Mouse (Mus musculus) intestine, embryonic 15.5 days (tissue): ENCODE data around the gene Lrrc40. TPM values are rescaled to one million over a fixed set of nuclear protein-coding genes. Genes with fewer than 3 reads are reported as not detected.
"Not testable (repeated sequence)": the region's sequence is repeated elsewhere in the genome, so short reads cannot be mapped to it uniquely, and the experiment has no call there.

Experiments
- ATAC-seq: fragments of 200-750 bp; cut with Nextera tagmentation; 2 replicates; pipeline ENCODE4 v1.8.0; 2017; ENCODE audit warnings: moderate TSS enrichment, moderate library complexity
- H3K27ac ChIP-seq: fragments of 300-500 bp; sonication (generic); 2 replicates; pipeline ENCODE4 v1.5.1; 2015; ENCODE audit warnings: mild to moderate bottlenecking, inconsistent platforms
- H3K27me3 ChIP-seq: fragments of 300-500 bp; sonication (generic); replicated peaks from 2 replicates; pipeline ENCODE4 v1.6.1; 2015; ENCODE audit warnings: inconsistent platforms
- H3K36me3 ChIP-seq: fragments of 300-500 bp; sonication (generic); 2 replicates; pipeline ENCODE4 v1.6.1; 2015; ENCODE audit warnings: inconsistent platforms
- H3K4me1 ChIP-seq: fragments of 300-500 bp; sonication (generic); replicated peaks from 2 replicates; pipeline ENCODE4 v1.6.1; 2015; ENCODE audit warnings: inconsistent platforms
- H3K4me2 ChIP-seq: fragments of 300-500 bp; sonication (generic); replicated peaks from 2 replicates; pipeline ENCODE4 v1.6.1; 2015; ENCODE audit warnings: mild to moderate bottlenecking, inconsistent platforms
- H3K4me3 ChIP-seq: fragments of 300-500 bp; sonication (generic); replicated peaks from 2 replicates; pipeline ENCODE4 v1.5.1; 2015; ENCODE audit warnings: inconsistent platforms
- H3K9ac ChIP-seq: fragments of 300-500 bp; sonication (generic); 2 replicates; pipeline ENCODE4 v1.6.1; 2015; ENCODE audit warnings: inconsistent platforms
- H3K9me3 ChIP-seq: fragments of 300-500 bp; sonication (generic); 2 replicates; pipeline ENCODE4 v1.6.1; 2016; ENCODE audit warnings: inconsistent platforms
- WGBS: fragments of 180-500 bp; shearing (Covaris S2); methylation state at CpG from one replicate; pipeline ENCODE4 v1.1.7; 2015; 5-methylcytosine and 5-hydroxymethylcytosine counted together
- polyA plus RNA-seq: library from polyadenylated mRNA; unstranded; fragments of >200 nt; fragmentation: Nextera tagmentation; extraction: Ambion mirVana; gene quantifications from 2 replicates; pipeline ENCODE4 v1.2.1, GENCODE M21; 2015

Lrrc40 gene
- polyA plus RNA-seq, 1 experiment from 2014 or later = 56.3 TPM

DNA sequence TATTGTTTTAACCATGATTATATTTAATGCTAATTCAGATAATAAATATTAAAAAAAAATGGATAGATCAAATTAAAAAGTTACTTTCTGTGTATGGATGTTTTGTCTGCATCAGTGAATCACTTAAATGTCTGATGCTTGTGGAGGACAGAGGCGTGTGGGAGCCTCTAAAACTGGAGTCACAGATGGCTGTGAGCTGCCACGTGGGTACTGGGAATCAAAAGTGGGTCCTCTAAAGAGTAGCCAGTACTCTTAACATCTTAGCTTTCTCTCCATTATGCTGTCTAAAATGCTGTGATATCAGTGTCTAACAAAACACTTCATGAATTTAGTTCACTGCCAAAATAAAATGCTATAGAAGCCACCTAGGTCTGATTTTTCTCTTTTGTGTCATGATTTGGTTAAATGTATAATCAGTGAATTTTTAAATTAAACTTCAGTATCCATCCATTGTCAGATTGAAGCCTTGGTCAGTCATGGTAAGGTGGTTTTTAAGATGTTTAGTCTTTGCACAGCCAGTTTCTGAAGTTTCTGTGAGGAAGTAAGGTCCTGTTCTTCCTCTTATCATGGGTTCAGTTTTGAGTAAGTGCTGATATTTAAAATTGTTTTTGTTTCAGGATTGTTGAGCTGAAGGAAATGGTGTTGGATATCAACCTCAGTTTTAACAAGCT is 24.3 kb downstream of the Lrrc40 start:
- no peaks in the 10 kb centered on the region for H3K4me1 ChIP-seq
- H3K9ac ChIP-seq = no peak overlapping the region
- H3K27me3 ChIP-seq = no peaks in the 10 kb centered on the region
- H3K4me3 ChIP-seq = no peak overlapping the region
- WGBS = 82% methylated on average over 2 of the region's 2 CpGs
- no peaks in the 10 kb centered on the region for H3K9me3 ChIP-seq
- H3K27ac ChIP-seq = no peak overlapping the region
- peaks cover 6% of the 10 kb centered on the region; the same call in 1 of the 2 replicates for H3K36me3 ChIP-seq
- no peak for ATAC-seq
- no peak overlapping the region for H3K4me2 ChIP-seq

DNA sequence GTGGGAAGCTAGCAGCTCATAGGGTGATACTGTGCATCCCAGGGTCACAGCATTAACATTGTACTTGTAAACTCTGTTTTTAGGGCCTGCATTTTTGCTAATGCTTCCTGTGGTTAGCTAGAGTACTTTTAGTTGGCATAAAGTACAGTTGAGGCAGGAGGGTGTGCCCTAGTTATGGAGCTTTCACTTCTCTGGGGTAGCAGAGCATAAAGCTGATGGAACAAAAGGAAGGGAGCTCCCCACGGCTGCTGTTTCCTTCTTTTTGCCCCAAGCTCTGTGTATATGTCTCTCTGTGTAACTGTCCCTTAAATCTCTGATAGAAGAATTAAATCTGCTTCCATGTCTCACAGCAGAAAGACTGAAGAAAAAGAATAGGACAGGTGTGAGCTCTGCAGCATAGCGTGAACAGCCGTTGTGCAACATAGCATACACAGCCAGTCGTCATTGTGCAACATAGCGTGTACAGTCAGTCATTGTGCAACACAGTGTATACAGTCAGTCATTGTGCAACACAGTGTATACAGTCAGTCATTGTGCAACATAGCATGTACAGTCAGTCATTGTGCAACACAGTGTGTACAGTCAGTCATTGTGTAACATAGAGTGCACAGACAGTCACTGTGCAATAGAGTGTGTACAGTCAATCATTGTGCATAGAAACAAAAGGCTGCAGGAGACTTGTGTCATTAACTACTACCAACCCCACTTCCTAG is 25.5 kb downstream of the Lrrc40 start:
- ATAC-seq = no peak
- H3K36me3 ChIP-seq = no peaks in the 10 kb centered on the region
- H3K9ac ChIP-seq = no peak overlapping the region
- no peaks in the 10 kb centered on the region for H3K4me1 ChIP-seq
- no peaks in the 10 kb centered on the region for H3K9me3 ChIP-seq
- H3K4me3 ChIP-seq = no peak overlapping the region
- no peak overlapping the region for H3K4me2 ChIP-seq
- H3K27ac ChIP-seq = no peak overlapping the region
- H3K27me3 ChIP-seq = no peaks in the 10 kb centered on the region
- WGBS = 91% methylated on average over 5 of the region's 5 CpGs

GRCm38 (mm10) chr3:158065256-158065655 is 28.8 kb downstream of the Lrrc40 start:
- H3K27ac ChIP-seq = no peak overlapping the region
- no peak overlapping the region for H3K9ac ChIP-seq
- no peaks in the 10 kb centered on the region for H3K9me3 ChIP-seq
- no peak overlapping the region for H3K4me3 ChIP-seq
- H3K4me2 ChIP-seq = no peak overlapping the region
- H3K36me3 ChIP-seq = no peaks in the 10 kb centered on the region
- WGBS = 88% methylated on average over 2 of the region's 2 CpGs
- no peak for ATAC-seq
- no peaks in the 10 kb centered on the region for H3K4me1 ChIP-seq
- H3K27me3 ChIP-seq = no peaks in the 10 kb centered on the region

DNA sequence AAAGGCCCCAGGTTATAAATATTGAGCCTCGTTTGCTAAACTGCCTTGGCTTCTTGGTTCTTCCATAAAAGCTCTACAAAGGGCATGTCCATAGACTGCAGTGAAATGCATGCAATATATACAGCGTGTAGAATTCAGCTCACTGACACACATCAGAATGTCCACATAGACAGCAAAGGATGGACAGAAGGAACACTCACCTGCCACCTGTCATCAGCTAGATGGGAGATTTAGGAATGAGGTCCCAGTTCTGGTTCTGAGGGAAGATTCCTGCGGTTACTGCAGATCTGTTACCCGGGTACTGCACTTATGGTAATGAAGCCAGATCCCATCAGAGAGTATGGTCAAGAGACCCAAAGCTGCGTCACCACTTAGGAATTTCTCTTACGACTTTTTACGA is 31.5 kb downstream of the Lrrc40 start:
- no peaks in the 10 kb centered on the region for H3K36me3 ChIP-seq
- no peaks in the 10 kb centered on the region for H3K9me3 ChIP-seq
- no peak overlapping the region for H3K9ac ChIP-seq
- H3K27ac ChIP-seq = no peak overlapping the region
- no peak overlapping the region for H3K4me2 ChIP-seq
- no peaks in the 10 kb centered on the region for H3K27me3 ChIP-seq
- H3K4me3 ChIP-seq = no peak overlapping the region
- no peak for ATAC-seq
- H3K4me1 ChIP-seq = no peaks in the 10 kb centered on the region
- 52% methylated on average over 7 of the region's 7 CpGs for WGBS

DNA sequence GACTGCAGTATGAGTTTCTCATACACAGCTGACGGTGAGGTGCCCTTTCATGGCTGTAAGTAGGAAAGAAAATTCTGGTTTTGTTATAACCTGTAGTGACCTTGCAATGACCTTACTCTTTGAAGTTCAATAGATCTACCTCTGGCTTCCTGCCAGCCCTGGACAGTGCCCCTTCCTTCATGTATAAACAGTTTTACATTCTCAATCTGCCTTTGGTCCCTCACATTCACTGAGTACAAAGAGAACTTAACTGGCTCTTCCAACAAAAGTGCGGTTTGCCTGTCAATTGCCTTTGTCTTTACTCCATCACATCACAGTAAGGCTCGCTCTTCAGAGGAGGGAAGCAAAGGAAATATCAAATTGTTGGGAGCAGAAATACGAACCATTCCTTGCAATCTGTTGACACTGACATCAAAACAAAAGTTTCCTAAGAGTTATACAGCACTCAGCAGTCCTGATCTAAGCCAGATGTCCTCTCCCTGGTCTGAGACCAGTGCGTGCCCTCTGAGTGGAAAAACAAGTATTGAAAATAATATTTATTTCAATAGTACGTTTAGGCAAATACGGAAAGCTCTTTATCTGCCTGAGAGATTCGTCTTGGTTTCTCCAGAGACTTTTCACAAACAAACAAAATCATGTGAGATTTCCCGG is 32.3 kb downstream of the Lrrc40 start:
- H3K36me3 ChIP-seq = no peaks in the 10 kb centered on the region
- ATAC-seq = no peak
- WGBS = 42% methylated on average over 9 of the region's 9 CpGs
- H3K9me3 ChIP-seq = no peaks in the 10 kb centered on the region
- no peak overlapping the region for H3K27ac ChIP-seq
- no peak overlapping the region for H3K4me2 ChIP-seq
- no peak overlapping the region for H3K9ac ChIP-seq
- H3K27me3 ChIP-seq = no peaks in the 10 kb centered on the region
- H3K4me1 ChIP-seq = no peaks in the 10 kb centered on the region
- H3K4me3 ChIP-seq = no peak overlapping the region

- H3K4me1 ChIP-seq = no peaks in the 10 kb centered on the region
- no peak overlapping the region for H3K4me3 ChIP-seq
- H3K9me3 ChIP-seq = no peaks in the 10 kb centered on the region
- no peak overlapping the region for H3K4me2 ChIP-seq
- H3K9ac ChIP-seq = no peak overlapping the region
- WGBS = 78% methylated on average over 2 of the region's 2 CpGs
- no peak for ATAC-seq
- no peaks in the 10 kb centered on the region for H3K36me3 ChIP-seq
- H3K27ac ChIP-seq = no peak overlapping the region
- no peaks in the 10 kb centered on the region for H3K27me3 ChIP-seq
Observed at GRCm38 (mm10) chr3:158075004-158075403, 38.5 kb downstream of the Lrrc40 start.

- H3K9ac ChIP-seq = no peak overlapping the region
- ATAC-seq = no peak
Observed at GRCm38 (mm10) chr3:158076685-158077379, 40.4 kb downstream of the Lrrc40 start.

GRCm38 (mm10) chr3:158077380-158077772 is 40.9 kb downstream of the Lrrc40 start:
- Histone ChIP-seq H3K9me3 (no peaks in the 10 kb centered on the region), H3K4me1 (no peaks in the 10 kb centered on the region), H3K27me3 (no peaks in the 10 kb centered on the region), H3K4me3 (no peak overlapping the region), H3K9ac (no peak overlapping the region), H3K4me2 (no peak overlapping the region), H3K27ac (no peak overlapping the region), H3K36me3 (no peaks in the 10 kb centered on the region)
- no peak for ATAC-seq
- WGBS = 55% methylated on average over 1 of the region's 1 CpGs

More at GRCm38 (mm10) chr3:158076685-158077379, 40.4 kb downstream of the Lrrc40 start:
- H3K4me2 ChIP-seq = no peak overlapping the region
- H3K36me3 ChIP-seq = no peaks in the 10 kb centered on the region
- no peaks in the 10 kb centered on the region for H3K9me3 ChIP-seq
- H3K4me1 ChIP-seq = no peaks in the 10 kb centered on the region
- H3K27ac ChIP-seq = no peak overlapping the region
- no peak overlapping the region for H3K4me3 ChIP-seq
- 46% methylated on average over 4 of the region's 4 CpGs for WGBS
- H3K27me3 ChIP-seq = no peaks in the 10 kb centered on the region

GRCm38 (mm10) chr3:158077828-158078227 is 41.4 kb downstream of the Lrrc40 start:
- no peaks in the 10 kb centered on the region for H3K4me1 ChIP-seq
- H3K9ac ChIP-seq = no peak overlapping the region
- H3K27me3 ChIP-seq = no peaks in the 10 kb centered on the region
- ATAC-seq = no peak
- H3K36me3 ChIP-seq = no peaks in the 10 kb centered on the region
- H3K4me3 ChIP-seq = no peak overlapping the region
- H3K27ac ChIP-seq = no peak overlapping the region
- no peak overlapping the region for H3K4me2 ChIP-seq
- WGBS = 70% methylated on average over 5 of the region's 5 CpGs
- no peaks in the 10 kb centered on the region for H3K9me3 ChIP-seq

DNA sequence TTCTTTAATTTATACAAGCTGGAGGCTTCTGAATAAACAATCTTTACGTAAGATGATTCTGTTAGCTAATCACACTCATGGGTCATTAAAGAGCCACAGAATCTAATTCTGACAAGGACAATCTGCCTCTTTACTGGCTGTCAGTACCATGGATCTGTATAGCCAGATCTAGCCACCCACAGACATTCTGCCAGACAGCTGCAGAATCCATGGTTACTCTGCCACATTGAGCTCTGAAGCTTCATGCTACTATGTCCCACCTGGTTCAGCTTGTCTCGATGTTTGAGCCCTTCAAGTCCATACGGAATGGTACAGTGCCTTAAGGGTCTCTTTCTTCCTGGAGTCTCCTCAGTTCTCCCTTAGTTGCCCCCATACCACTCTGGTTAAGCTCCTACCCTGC is 55.1 kb downstream of the Lrrc40 start:
- Histone ChIP-seq H3K27ac (no peak overlapping the region), H3K4me3 (no peak overlapping the region), H3K27me3 (no peaks in the 10 kb centered on the region), H3K9me3 (no peaks in the 10 kb centered on the region), H3K36me3 (no peaks in the 10 kb centered on the region), H3K4me2 (no peak overlapping the region), H3K9ac (no peak overlapping the region), H3K4me1 (no peaks in the 10 kb centered on the region)
- no peak for ATAC-seq
- 68% methylated on average over 3 of the region's 3 CpGs for WGBS

DNA sequence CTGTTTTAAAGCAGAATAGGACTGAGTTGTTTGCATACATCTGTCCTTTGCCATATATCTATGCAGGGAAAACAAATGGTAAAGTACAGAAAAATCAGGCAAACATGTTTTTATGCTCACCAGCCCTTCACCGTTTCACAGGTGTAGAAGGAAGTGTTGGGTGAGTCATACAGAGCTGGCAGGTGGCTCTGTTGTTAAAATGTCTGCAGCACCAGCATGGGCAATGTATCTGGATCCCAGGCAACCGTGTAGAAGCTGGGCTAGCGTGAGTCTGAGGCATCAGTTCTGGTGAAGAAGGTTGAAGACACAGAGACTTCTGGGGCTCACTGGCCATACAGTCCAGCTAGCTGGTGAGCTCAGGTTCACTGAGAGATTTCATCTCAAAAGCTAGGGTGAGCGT is 57.5 kb downstream of the Lrrc40 start:
- Histone ChIP-seq H3K4me1 (no peaks in the 10 kb centered on the region), H3K4me3 (no peak overlapping the region), H3K9me3 (no peaks in the 10 kb centered on the region), H3K36me3 (no peaks in the 10 kb centered on the region), H3K4me2 (no peak overlapping the region), H3K27ac (no peak overlapping the region), H3K27me3 (no peaks in the 10 kb centered on the region), H3K9ac (no peak overlapping the region)
- ATAC-seq = no peak
- 72% methylated on average over 4 of the region's 4 CpGs for WGBS

DNA sequence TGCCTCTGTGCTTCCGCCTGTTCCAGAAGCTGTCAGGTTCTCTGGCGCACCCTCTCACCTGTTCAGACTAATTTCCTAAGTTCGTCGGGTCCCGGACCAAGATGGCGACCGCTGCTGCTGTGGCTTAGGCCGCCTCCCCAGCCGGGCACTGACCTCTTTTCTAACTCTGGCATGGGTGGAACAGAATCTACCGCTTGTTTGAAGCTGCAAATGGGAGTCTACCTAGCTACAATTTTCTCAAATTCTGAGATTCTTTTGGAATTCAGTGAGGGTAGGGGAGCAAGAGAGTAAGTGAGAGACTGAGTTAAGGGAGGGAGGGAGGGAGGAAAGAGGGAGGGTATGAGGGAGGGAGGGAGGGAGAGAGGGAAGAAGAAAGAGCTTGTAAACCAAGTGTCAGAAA is 65.6 kb downstream of the Lrrc40 start:
- 87% methylated on average over 9 of the region's 10 CpGs for WGBS
- ATAC-seq, H3K36me3 ChIP-seq: not testable (repeated sequence)

More for the DNA sequence above, 65.6 kb downstream of the Lrrc40 start:
- H3K27me3 ChIP-seq, H3K9ac ChIP-seq, H3K4me3 ChIP-seq, H3K27ac ChIP-seq, H3K4me1 ChIP-seq, H3K9me3 ChIP-seq, H3K4me2 ChIP-seq: not testable (repeated sequence)
